Mouse (Mus musculus) limb, embryonic 15.5 days (tissue): ENCODE results near the gene Vmn2r106. TPM values are rescaled to one million over a fixed set of nuclear protein-coding genes. Genes with fewer than 3 reads are reported as not detected.

Experiments
- ATAC-seq: fragments of 200-750 bp; cut with Nextera tagmentation; 2 replicates; pipeline ENCODE4 v1.8.0; 2017; ENCODE audit warnings: low read depth, moderate TSS enrichment; ENCODE audit not compliant: insufficient number of reproducible peaks, low FRiP score, low TSS enrichment
- H3K27ac ChIP-seq: fragments of 300-500 bp; sonication (generic); 2 replicates; pipeline ENCODE4 v1.5.1; 2015; ENCODE audit warnings: moderate library complexity, mild to moderate bottlenecking, inconsistent platforms
- H3K27me3 ChIP-seq: fragments of 300-500 bp; sonication (generic); 2 replicates; pipeline ENCODE4 v1.6.1; 2015; ENCODE audit warnings: inconsistent platforms
- H3K36me3 ChIP-seq: fragments of 300-500 bp; sonication (generic); 2 replicates; pipeline ENCODE4 v1.6.1; 2015; ENCODE audit warnings: inconsistent platforms
- H3K4me1 ChIP-seq: fragments of 300-500 bp; sonication (generic); 2 replicates; pipeline ENCODE4 v1.6.1; 2015; ENCODE audit warnings: inconsistent platforms
- H3K4me2 ChIP-seq: fragments of 300-500 bp; sonication (generic); 2 replicates; pipeline ENCODE4 v1.6.1; 2015; ENCODE audit warnings: mild to moderate bottlenecking, inconsistent platforms
- H3K4me3 ChIP-seq: fragments of 300-500 bp; sonication (generic); 2 replicates; pipeline ENCODE4 v1.5.1; 2015; ENCODE audit warnings: mild to moderate bottlenecking, inconsistent platforms
- H3K9ac ChIP-seq: fragments of 300-500 bp; sonication (generic); 2 replicates; pipeline ENCODE4 v1.6.1; 2015; ENCODE audit warnings: inconsistent platforms
- H3K9me3 ChIP-seq: fragments of 300-500 bp; sonication (generic); 2 replicates; pipeline ENCODE4 v1.6.1; 2016; ENCODE audit warnings: inconsistent platforms
- WGBS: fragments of 180-500 bp; shearing (Covaris S2); methylation state at CpG from one replicate; pipeline ENCODE4 v1.1.7; 2015; 5-methylcytosine and 5-hydroxymethylcytosine counted together
- polyA plus RNA-seq: library from polyadenylated mRNA; unstranded; fragments of >200 nt; fragmentation: Nextera tagmentation; extraction: Ambion mirVana; gene quantifications from 2 replicates; pipeline ENCODE4 v1.2.1, GENCODE M21; 2015

Vmn2r106 gene
- polyA plus RNA-seq = not detected in 2 replicates

GRCm38 (mm10) chr17:20285453-20285852, at the start of gene Vmn2r106:
Gene Vmn2r106, minus strand, starts transcription at chr17:20285553.
- H3K9me3 ChIP-seq = no peaks in the 10 kb centered on the region
- no peak within 1 kb of the TSS for H3K27ac ChIP-seq
- H3K4me1 ChIP-seq = no peaks in the 10 kb centered on the region
- H3K4me2 ChIP-seq = no peak within 1 kb of the TSS
- no peak within 1 kb of the TSS for H3K4me3 ChIP-seq
- no peak for ATAC-seq
- H3K9ac ChIP-seq = no peak within 1 kb of the TSS
- 74% methylated on average over 1 of the region's 1 CpGs for WGBS
- no peaks in the 10 kb centered on the region for H3K36me3 ChIP-seq
- no peaks in the 10 kb centered on the region for H3K27me3 ChIP-seq

DNA sequence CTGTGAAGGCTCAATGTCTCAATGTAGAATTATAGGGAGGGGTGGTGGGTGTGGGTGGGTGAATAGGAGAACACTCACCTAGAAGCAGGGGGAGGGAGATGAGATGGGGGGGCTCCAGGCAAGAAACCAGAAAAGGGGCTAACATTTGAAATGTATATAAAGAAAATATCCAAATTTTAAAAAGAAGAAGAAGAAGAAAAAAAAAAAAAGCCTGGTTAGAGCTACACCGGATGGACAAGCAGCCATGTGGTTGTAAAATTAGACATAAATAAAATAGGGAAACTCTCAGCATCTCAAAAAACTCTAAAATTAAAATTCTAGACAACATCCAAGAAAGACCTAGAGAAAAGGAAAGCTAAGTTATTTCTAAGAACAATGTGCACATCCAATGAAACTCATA, 20.4 kb upstream of the Vmn2r106 start:
- H3K9me3 ChIP-seq = no peaks in the 10 kb centered on the region
- no peak overlapping the region for H3K4me3 ChIP-seq
- no peak for ATAC-seq
- no peak overlapping the region for H3K9ac ChIP-seq
- H3K4me2 ChIP-seq = no peak overlapping the region
- no peaks in the 10 kb centered on the region for H3K27me3 ChIP-seq
- H3K27ac ChIP-seq = no peak overlapping the region
- H3K4me1 ChIP-seq = no peaks in the 10 kb centered on the region
- WGBS = 89% methylated on average over 1 of the region's 1 CpGs
- H3K36me3 ChIP-seq = no peaks in the 10 kb centered on the region

DNA sequence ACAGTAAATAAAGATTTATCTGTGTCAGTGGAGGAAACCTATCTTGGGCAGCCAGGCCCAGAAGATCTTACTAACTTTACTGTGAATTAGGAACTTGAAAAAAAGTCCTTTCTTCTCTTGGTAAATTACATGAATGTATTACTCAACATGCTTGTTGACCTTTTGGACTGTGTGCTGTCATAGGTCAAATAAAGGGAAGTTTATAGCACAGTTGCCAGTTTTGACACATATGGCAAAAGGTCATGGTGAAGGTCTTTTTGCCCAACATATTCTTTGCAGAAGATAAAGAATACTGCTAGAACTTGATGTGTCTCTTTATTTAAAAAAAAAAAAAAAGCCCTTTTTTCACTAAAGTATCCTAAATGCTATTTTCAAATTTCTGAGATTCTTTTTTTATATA, 1.6 kb upstream of the Vmn2r106 start:
- ATAC-seq = no peak
- no peak overlapping the region for H3K9ac ChIP-seq
- no peaks in the 10 kb centered on the region for H3K4me1 ChIP-seq
- H3K4me3 ChIP-seq = no peak overlapping the region
- H3K36me3 ChIP-seq = no peaks in the 10 kb centered on the region
- no peaks in the 10 kb centered on the region for H3K9me3 ChIP-seq
- H3K27ac ChIP-seq = no peak overlapping the region
- H3K4me2 ChIP-seq = no peak overlapping the region
- H3K27me3 ChIP-seq = no peaks in the 10 kb centered on the region

DNA sequence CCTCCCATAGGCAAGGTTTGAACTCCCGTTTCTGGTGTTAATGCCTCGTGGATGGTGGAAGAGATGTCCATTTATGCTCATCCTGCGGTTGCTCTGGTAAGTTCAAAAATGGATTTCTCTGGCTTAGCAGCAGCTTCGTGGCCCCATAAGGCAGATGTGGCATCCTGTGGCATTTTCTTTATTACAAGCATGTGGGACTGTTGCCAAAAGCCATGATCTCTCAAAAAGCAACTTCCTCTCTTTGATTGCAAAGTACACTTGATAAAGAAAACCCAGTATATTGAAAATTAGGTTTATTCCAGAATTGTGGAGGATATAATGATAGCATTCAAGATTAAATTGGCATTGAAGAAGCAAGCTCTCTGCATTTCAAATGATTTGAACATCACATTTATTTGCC, 29.8 kb downstream of the Vmn2r106 start:
- ATAC-seq = no peak
- Histone ChIP-seq H3K4me2 (no peak overlapping the region), H3K9ac (no peak overlapping the region), H3K27me3 (no peaks in the 10 kb centered on the region), H3K9me3 (no peaks in the 10 kb centered on the region), H3K4me1 (no peaks in the 10 kb centered on the region), H3K4me3 (no peak overlapping the region), H3K27ac (no peak overlapping the region), H3K36me3 (no peaks in the 10 kb centered on the region)
- 60% methylated on average over 4 of the region's 4 CpGs for WGBS

DNA sequence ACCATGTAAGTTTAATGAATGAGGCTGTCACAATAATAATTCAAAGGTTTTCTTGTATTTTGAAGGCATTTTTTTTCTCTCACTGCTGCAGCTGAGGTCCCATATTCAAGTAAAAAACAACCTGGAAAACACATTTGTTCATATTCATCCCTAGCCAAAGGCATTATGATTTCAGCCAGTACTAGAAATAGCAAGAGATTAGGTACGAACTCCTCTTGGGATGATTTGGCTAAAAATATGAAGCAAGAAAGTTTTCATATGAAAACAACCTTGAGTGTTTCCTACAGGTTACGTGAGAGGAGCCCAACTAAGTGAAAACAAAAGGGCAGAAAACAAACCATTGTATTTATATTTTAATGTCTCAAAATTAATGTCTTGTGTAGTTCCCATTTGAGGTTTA, 50.4 kb downstream of the Vmn2r106 start, which contains the start of gene Vmn2r105:
Vmn2r105 (minus strand) TSS at position 101 of the 400 bp plus-strand sequence.
- whole genome bisulfite sequencing = 78% methylated on average over 2 of the region's 2 CpGs
- H3K4me3 ChIP-seq = no peak within 1 kb of the TSS
- H3K27ac ChIP-seq = no peak within 1 kb of the TSS
- no peak for ATAC-seq
- H3K4me2 ChIP-seq = no peak within 1 kb of the TSS
- no peaks in the 10 kb centered on the region for H3K9me3 ChIP-seq
- H3K27me3 ChIP-seq = no peaks in the 10 kb centered on the region
- no peaks in the 10 kb centered on the region for H3K4me1 ChIP-seq
- no peak within 1 kb of the TSS for H3K9ac ChIP-seq
- H3K36me3 ChIP-seq = no peaks in the 10 kb centered on the region

Other genes starting within 250 kb of the Vmn2r106 start
- not detected in 2 replicates for gene Vmn2r104, start 237.2 kb downstream of the Vmn2r106 start, polyA plus RNA-seq
- gene Fpr-rs7, start 171.3 kb downstream of the Vmn2r106 start, polyA plus RNA-seq = not detected in 2 replicates
- gene Fpr-rs6, start 102.5 kb downstream of the Vmn2r106 start, polyA plus RNA-seq = not detected in 2 replicates
- not detected in 2 replicates for gene Vmn2r105, start 50.5 kb downstream of the Vmn2r106 start, polyA plus RNA-seq
- gene Vmn2r107, start 59.7 kb upstream of the Vmn2r106 start, polyA plus RNA-seq = not detected in 2 replicates
- not detected in 2 replicates for gene Vmn1r224, start 128.6 kb upstream of the Vmn2r106 start, polyA plus RNA-seq
- gene Vmn2r108, start 195.8 kb upstream of the Vmn2r106 start, polyA plus RNA-seq = not detected in 2 replicates
- gene Vmn1r225, start 212.6 kb upstream of the Vmn2r106 start, polyA plus RNA-seq = not detected in 2 replicates